Mouse (Mus musculus) hematopoietic multipotent progenitor cell, adult 10-12 weeks (in vitro differentiated cells): ENCODE data around the gene Spata45. TPM values are rescaled to one million over a fixed set of nuclear protein-coding genes. Genes with fewer than 3 reads are reported as not detected.

Experiments
- polyA plus RNA-seq: library from polyadenylated mRNA; stranded (reverse); fragments of >175 nt; gene quantifications from 2 replicates; pipeline ENCODE4 v1.2.3, GENCODE M21; 2012; ENCODE audit warnings: low replicate concordance

The Spata45 gene
- polyA plus RNA-seq: not detected in 2 replicates

GRCm38 (mm10) chr1:191036554-191037334 is at the start of gene Spata45:
TSS of gene Spata45 (plus strand) at chr1:191036639.

DNA sequence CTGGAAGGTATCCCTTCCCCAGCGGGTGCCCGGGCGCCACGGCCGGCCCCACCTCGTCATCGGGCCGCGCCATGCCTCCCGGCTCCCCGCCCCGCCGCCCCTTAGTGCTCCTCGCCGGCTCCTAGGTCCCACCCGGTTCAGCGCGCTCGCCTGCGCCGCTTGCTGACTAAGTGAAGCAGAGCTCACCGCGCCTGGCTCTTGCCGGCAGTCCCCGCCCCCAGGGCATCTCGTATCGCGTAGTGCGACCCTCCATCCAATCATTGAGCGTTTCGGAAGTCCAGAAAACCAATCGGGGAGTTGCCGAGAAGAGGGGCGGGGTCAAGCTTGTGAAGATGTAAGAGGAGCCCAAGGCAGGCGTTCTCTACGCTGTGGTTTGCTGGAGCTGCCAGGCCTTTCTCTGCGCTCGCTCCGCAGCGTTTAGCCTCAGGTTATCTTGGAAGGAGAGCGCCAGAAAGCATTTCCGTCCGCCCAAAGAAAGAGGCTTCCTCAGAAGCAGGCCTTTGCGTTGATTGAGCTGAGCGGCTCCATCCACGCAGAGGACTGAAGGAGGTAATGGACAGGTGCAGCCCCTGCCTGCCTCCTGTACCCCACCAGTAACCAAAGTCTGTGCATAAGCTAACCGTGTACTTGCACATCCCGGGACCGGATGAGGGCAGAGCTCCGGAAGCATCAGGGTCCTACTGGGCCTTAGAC is 10.3 kb upstream of the Spata45 start, which contains the start of gene Flvcr1:
Gene Flvcr1, minus strand, starts transcription at position 138 of the 693 bp plus-strand sequence.

GRCm38 (mm10) chr1:191062781-191063485 is 26.5 kb downstream of the Spata45 start, which contains the start of the genes Tatdn3 and Nsl1:
TSS of gene Tatdn3 (minus strand) at chr1:191062932.
TSS of gene Nsl1 (plus strand) at chr1:191063012.

Other genes starting within 250 kb of the Spata45 start
- gene Rps6kc1, start 124.9 kb upstream of the Spata45 start, polyA plus RNA-seq: 13.4 and 23.4 TPM in 2 replicates
- 13.9 and 21.4 TPM in 2 replicates for gene Angel2, start 111.5 kb upstream of the Spata45 start, polyA plus RNA-seq
- gene Vash2, start 57.3 kb upstream of the Spata45 start, polyA plus RNA-seq: 1.3 and 4.6 TPM in 2 replicates
- gene Flvcr1, start 10.5 kb upstream of the Spata45 start, polyA plus RNA-seq: 10.2 and 33.5 TPM in 2 replicates
- gene Tatdn3, start 26.3 kb downstream of the Spata45 start, polyA plus RNA-seq: 0.60 and 0.80 TPM in 2 replicates
- gene Nsl1, start 26.4 kb downstream of the Spata45 start, polyA plus RNA-seq: 2.2 and 3.0 TPM in 2 replicates
- 23.3 and 54.8 TPM in 2 replicates for gene Batf3, start 61.2 kb downstream of the Spata45 start, polyA plus RNA-seq
- gene Fam71a, start 128.2 kb downstream of the Spata45 start, polyA plus RNA-seq: not detected in 2 replicates
- gene Atf3, start 181.4 kb downstream of the Spata45 start, polyA plus RNA-seq: 1.7 and 3.4 TPM in 2 replicates